Mouse (Mus musculus): ENCODE measurements at regions not wholly inside any gene's neighbourhood (a gene's known extent, or its start where the extent isn't known, plus 50 kb on each side); places are given as distances from the start of the nearest gene placed in this dataset.

DNA sequence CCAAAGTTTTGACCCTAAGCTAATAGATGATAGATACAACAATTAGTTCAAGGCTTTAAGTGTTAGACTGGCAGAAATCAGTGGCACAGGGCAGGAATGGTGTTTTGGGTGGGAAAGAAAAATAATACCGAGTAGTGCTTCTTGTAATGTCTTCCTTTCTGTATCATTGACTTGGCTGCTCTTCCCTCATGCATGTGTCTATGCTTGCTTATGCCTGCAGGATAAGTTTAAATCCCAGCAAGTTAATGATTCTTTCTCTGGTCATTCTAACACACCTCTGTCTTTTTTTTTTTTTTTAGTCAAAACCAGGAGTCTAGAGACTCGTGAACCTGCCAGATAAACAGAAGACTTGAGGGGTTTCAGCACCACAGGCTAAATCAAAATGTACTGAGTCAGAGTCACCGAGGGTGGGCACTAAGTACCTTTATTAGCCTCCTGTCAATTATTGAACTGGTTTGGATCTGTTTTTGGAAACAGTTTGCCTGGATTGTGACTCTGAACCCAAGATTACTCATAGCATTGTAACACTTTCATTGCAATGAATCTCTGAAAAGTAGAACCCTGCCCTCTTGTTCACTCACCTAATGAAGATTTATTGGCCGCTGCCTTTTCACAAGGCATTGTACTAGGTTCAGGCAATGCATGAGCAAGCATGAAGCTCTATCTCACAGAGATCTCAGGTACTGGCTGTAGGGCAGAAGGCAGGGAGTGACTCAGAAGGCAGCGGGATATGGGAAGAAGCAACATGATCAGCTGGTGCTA is 374.8 kb upstream of the A1bg start:
- Histone ChIP-seq H3K4me1 (replicated peaks; ENCODE audit: control insufficient read depth, insufficient read depth, low read length) (no peaks in the 10 kb centered on the region), H3K4me3 (ENCODE audit: control insufficient read depth, insufficient read depth, low read length) (no peak overlapping the region), H3K27ac (ENCODE audit: control insufficient read depth, insufficient read depth, low read length) (no peak overlapping the region), H3K36me3 (ENCODE audit: control insufficient read depth, insufficient read depth, low read length) (no peaks in the 10 kb centered on the region), H3K27me3 (ENCODE audit: control insufficient read depth, insufficient read depth, low read length) (no peaks in the 10 kb centered on the region)
- TF ChIP-seq POLR2A (IDR thresholded peaks at IDR 0.05; ENCODE audit: control insufficient read depth, extremely low read depth, insufficient read depth, low read length, poor library complexity) = no peak
- no peak for TF ChIP-seq CTCF (IDR thresholded peaks at IDR 0.05; ENCODE audit: borderline replicate concordance, control insufficient read depth, extremely low read depth, insufficient read depth, low read length, poor library complexity)
- no peak for DNase-seq
- WGBS = 95% methylated on average over 5 of the region's 5 CpGs

DNA sequence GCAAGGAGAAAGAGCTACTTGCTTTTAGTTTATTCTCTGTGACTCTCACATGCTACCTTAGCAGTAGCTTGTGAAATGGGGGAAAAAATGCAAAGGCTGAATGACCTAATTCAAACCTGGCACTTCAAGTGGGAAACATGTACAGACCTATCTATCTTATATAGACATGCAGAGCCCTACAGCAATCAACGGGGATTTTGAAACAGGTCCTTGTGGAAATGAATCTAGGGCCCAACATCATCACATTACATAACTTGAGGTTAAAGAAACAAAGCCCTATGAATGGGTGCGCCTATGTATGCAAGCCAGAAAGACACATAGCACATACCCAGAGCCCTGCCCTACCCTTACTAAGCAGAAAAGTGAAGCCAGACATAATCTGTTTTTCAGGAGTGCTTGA is 371.8 kb upstream of the A1bg start:
- no peak for DNase-seq
- H3K4me3 ChIP-seq (ENCODE audit: control insufficient read depth, insufficient read depth, low read length) = no peak overlapping the region
- no peaks in the 10 kb centered on the region for H3K36me3 ChIP-seq (ENCODE audit: control insufficient read depth, insufficient read depth, low read length)
- no peak overlapping the region for H3K27ac ChIP-seq (ENCODE audit: control insufficient read depth, insufficient read depth, low read length)
- no peaks in the 10 kb centered on the region for H3K4me1 ChIP-seq (replicated peaks; ENCODE audit: control insufficient read depth, insufficient read depth, low read length)
- no peak for TF ChIP-seq CTCF (IDR thresholded peaks at IDR 0.05; ENCODE audit: borderline replicate concordance, control insufficient read depth, extremely low read depth, insufficient read depth, low read length, poor library complexity)
- TF ChIP-seq POLR2A (IDR thresholded peaks at IDR 0.05; ENCODE audit: control insufficient read depth, extremely low read depth, insufficient read depth, low read length, poor library complexity) = no peak
- WGBS = 88% methylated on average over 2 of the region's 2 CpGs
- no peaks in the 10 kb centered on the region for H3K27me3 ChIP-seq (ENCODE audit: control insufficient read depth, insufficient read depth, low read length)

DNA sequence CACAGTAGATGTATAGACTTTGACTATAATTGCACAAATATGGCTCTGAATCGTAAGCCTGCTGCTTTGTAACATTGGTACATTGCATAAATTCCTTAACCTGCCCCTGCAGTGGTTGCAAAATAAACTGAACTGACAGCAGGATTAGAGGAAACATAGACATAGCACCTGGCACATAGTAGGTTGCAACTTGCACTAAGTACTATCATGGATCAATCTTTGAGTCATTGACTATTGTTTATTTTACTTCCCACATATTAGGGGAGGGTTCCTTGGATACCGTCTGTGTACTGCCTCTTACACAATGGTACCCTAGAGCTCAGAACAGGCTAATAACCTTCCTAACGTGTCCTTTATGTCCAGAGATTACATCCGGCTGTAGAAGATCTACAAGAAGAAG is 371.3 kb upstream of the A1bg start:
- H3K4me3 ChIP-seq (ENCODE audit: control insufficient read depth, insufficient read depth, low read length) = no peak overlapping the region
- 91% methylated on average over 4 of the region's 4 CpGs for WGBS
- H3K4me1 ChIP-seq (replicated peaks; ENCODE audit: control insufficient read depth, insufficient read depth, low read length) = no peaks in the 10 kb centered on the region
- no peak overlapping the region for H3K27ac ChIP-seq (ENCODE audit: control insufficient read depth, insufficient read depth, low read length)
- DNase-seq = no peak
- H3K27me3 ChIP-seq (ENCODE audit: control insufficient read depth, insufficient read depth, low read length) = no peaks in the 10 kb centered on the region
- H3K36me3 ChIP-seq (ENCODE audit: control insufficient read depth, insufficient read depth, low read length) = no peaks in the 10 kb centered on the region
- TF ChIP-seq CTCF (IDR thresholded peaks at IDR 0.05; ENCODE audit: borderline replicate concordance, control insufficient read depth, extremely low read depth, insufficient read depth, low read length, poor library complexity) = no peak
- no peak for TF ChIP-seq POLR2A (IDR thresholded peaks at IDR 0.05; ENCODE audit: control insufficient read depth, extremely low read depth, insufficient read depth, low read length, poor library complexity)

DNA sequence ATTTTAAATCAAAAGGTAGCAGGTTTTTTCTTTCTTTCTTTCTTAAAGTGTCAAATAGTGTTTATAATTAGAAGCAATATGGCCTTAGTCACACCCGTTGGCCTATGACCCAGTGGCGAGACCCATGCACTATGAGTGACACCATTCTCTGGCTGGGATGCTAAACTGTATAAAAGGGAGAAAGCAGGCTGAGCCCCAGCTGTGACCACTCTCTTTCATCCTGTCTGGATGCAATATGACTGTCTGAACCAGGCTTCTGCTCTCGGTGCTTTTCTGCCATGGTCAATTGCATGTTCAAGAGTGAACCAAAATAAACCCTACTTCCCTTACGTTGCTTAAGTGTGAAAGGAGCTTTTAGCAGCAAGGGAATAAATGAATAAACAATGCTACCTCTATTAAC is 346.0 kb upstream of the A1bg start:
- Histone ChIP-seq H3K36me3 (ENCODE audit: control insufficient read depth, insufficient read depth, low read length) (no peaks in the 10 kb centered on the region), H3K4me1 (replicated peaks; ENCODE audit: control insufficient read depth, insufficient read depth, low read length) (no peaks in the 10 kb centered on the region), H3K4me3 (ENCODE audit: control insufficient read depth, insufficient read depth, low read length) (no peak overlapping the region), H3K27ac (ENCODE audit: control insufficient read depth, insufficient read depth, low read length) (no peak overlapping the region), H3K27me3 (ENCODE audit: control insufficient read depth, insufficient read depth, low read length) (no peaks in the 10 kb centered on the region)
- 95% methylated on average over 4 of the region's 4 CpGs for WGBS
- TF ChIP-seq POLR2A (IDR thresholded peaks at IDR 0.05; ENCODE audit: control insufficient read depth, extremely low read depth, insufficient read depth, low read length, poor library complexity) = no peak
- TF ChIP-seq CTCF (IDR thresholded peaks at IDR 0.05; ENCODE audit: borderline replicate concordance, control insufficient read depth, extremely low read depth, insufficient read depth, low read length, poor library complexity) = no peak
- no peak for DNase-seq

- Histone ChIP-seq H3K36me3 (ENCODE audit: control insufficient read depth, insufficient read depth, low read length) (no peaks in the 10 kb centered on the region), H3K4me3 (ENCODE audit: control insufficient read depth, insufficient read depth, low read length) (no peak overlapping the region), H3K27ac (ENCODE audit: control insufficient read depth, insufficient read depth, low read length) (no peak overlapping the region), H3K4me1 (replicated peaks; ENCODE audit: control insufficient read depth, insufficient read depth, low read length) (no peaks in the 10 kb centered on the region), H3K27me3 (ENCODE audit: control insufficient read depth, insufficient read depth, low read length) (no peaks in the 10 kb centered on the region)
- 95% methylated on average over 2 of the region's 2 CpGs for WGBS
- TF ChIP-seq POLR2A (IDR thresholded peaks at IDR 0.05; ENCODE audit: control insufficient read depth, extremely low read depth, insufficient read depth, low read length, poor library complexity) = no peak
- TF ChIP-seq CTCF (IDR thresholded peaks at IDR 0.05; ENCODE audit: borderline replicate concordance, control insufficient read depth, extremely low read depth, insufficient read depth, low read length, poor library complexity) = no peak
- no peak for DNase-seq
Measured at GRCm38 (mm10) chr15:61259047-61259446, 336.2 kb upstream of the A1bg start.

GRCm38 (mm10) chr15:61244511-61244910 is 321.7 kb upstream of the A1bg start:
- H3K27me3 ChIP-seq (ENCODE audit: control insufficient read depth, insufficient read depth, low read length) = no peaks in the 10 kb centered on the region
- DNase-seq = no peak
- no peaks in the 10 kb centered on the region for H3K4me1 ChIP-seq (replicated peaks; ENCODE audit: control insufficient read depth, insufficient read depth, low read length)
- H3K36me3 ChIP-seq (ENCODE audit: control insufficient read depth, insufficient read depth, low read length) = no peaks in the 10 kb centered on the region
- H3K27ac ChIP-seq (ENCODE audit: control insufficient read depth, insufficient read depth, low read length) = no peak overlapping the region
- WGBS = 88% methylated on average over 2 of the region's 2 CpGs
- H3K4me3 ChIP-seq (ENCODE audit: control insufficient read depth, insufficient read depth, low read length) = no peak overlapping the region
- TF ChIP-seq POLR2A (IDR thresholded peaks at IDR 0.05; ENCODE audit: control insufficient read depth, extremely low read depth, insufficient read depth, low read length, poor library complexity) (no peak), CTCF (IDR thresholded peaks at IDR 0.05; ENCODE audit: borderline replicate concordance, control insufficient read depth, extremely low read depth, insufficient read depth, low read length, poor library complexity) (no peak)
